Mouse (Mus musculus): Measurements from ENCODE around the gene 9630041A04Rik. TPM values are rescaled to one million over a fixed set of nuclear protein-coding genes. Genes with fewer than 3 reads are reported as not detected.

The 9630041A04Rik gene
- polyA plus RNA-seq, 2 experiments: not detected

- WGBS (ENCODE audit: insufficient replicate concordance): 68% methylated on average over 7 of the region's 7 CpGs
- no peaks in the 10 kb centered on the region for H3K9me3 ChIP-seq (ENCODE audit: control insufficient read depth, low read length)
- H3K4me2 ChIP-seq (ENCODE audit: low read depth): no peak overlapping the region
- no peak overlapping the region for H3K27ac ChIP-seq
- H3K27me3 ChIP-seq (ENCODE audit: control insufficient read depth, insufficient read depth, low read length): no peaks in the 10 kb centered on the region
- peaks cover 11 to 14% of the 10 kb centered on the region in 2 experiments for H3K4me1 ChIP-seq (replicated peaks; ENCODE audit: control insufficient read depth in 2 of 2, insufficient read depth in 2 of 2, low read length in 1 of 2)
- no peak for ATAC-seq (ENCODE audit: insufficient read depth)
- no peak for DNase-seq (ENCODE audit: low read depth in 3 of 3, low spot score in 3 of 3)
- no peak for TF ChIP-seq CTCF (IDR thresholded peaks at IDR 0.05; ENCODE audit: low read depth)
- TF ChIP-seq EP300 (IDR thresholded peaks at IDR 0.05; ENCODE audit: low read depth): no peak
- no peak overlapping the region for H3K9ac ChIP-seq (replicated peaks)
- H3K4me3 ChIP-seq (ENCODE audit: insufficient read depth in 1 of 2, low read depth in 2 of 2, low read length in 2 of 2): no peak overlapping the region
- H3K36me3 ChIP-seq (replicated peaks; ENCODE audit: control insufficient read depth, insufficient read depth, low read depth): no peaks in the 10 kb centered on the region
Measured at GRCm38 (mm10) chr9:101982378-101982777, 120.7 kb downstream of the 9630041A04Rik start.

DNA sequence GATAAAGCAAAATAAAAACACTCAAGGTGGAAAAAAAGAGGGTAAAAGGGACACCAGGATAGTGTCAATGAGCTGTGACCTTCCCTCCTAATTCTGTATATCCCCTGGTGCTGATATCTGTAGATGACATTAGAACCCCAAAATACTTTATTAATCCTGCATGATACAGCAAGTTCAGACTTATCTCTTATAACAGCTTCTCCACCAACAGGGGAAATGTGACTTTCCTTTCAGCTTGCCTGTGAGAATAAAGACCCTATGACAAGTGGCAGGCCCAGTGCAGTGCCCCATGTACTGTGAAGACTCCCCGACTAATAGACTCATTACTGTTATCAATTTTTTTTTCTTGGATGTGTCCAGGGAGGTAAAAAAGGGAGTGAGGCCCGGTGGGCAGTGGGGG, 125.3 kb downstream of the 9630041A04Rik start:
- no peak overlapping the region for H3K4me3 ChIP-seq (ENCODE audit: insufficient read depth in 1 of 2, low read depth in 2 of 2, low read length in 2 of 2)
- no peak overlapping the region for H3K4me2 ChIP-seq (ENCODE audit: low read depth)
- DNase-seq (ENCODE audit: low read depth in 3 of 3, low spot score in 3 of 3): peak in 2 of 3 experiments; percentile 31 to 34
- WGBS (ENCODE audit: insufficient replicate concordance): 33% methylated on average over 2 of the region's 2 CpGs
- no peak overlapping the region; the same call in 1 of the 2 replicates for H3K9ac ChIP-seq (replicated peaks)
- H3K4me1 ChIP-seq (replicated peaks; ENCODE audit: control insufficient read depth in 2 of 2, insufficient read depth in 2 of 2, low read length in 1 of 2): peaks cover 48% of the 10 kb centered on the region in 2 experiments
- no peaks in the 10 kb centered on the region for H3K9me3 ChIP-seq (ENCODE audit: control insufficient read depth, low read length)
- H3K36me3 ChIP-seq (replicated peaks; ENCODE audit: control insufficient read depth, insufficient read depth, low read depth): no peaks in the 10 kb centered on the region
- peak overlapping the region; percentile 10 for H3K27ac ChIP-seq
- TF ChIP-seq EP300 (IDR thresholded peaks at IDR 0.05; ENCODE audit: low read depth): peak; percentile 69
- no peak for TF ChIP-seq CTCF (IDR thresholded peaks at IDR 0.05; ENCODE audit: low read depth)
- ATAC-seq (ENCODE audit: insufficient read depth): peak; percentile 62
- H3K27me3 ChIP-seq (ENCODE audit: control insufficient read depth, insufficient read depth, low read length): no peaks in the 10 kb centered on the region

GRCm38 (mm10) chr9:101990032-101990431, 128.4 kb downstream of the 9630041A04Rik start:
- DNase-seq (ENCODE audit: low read depth in 3 of 3, low spot score in 3 of 3): no peak
- H3K27me3 ChIP-seq (ENCODE audit: control insufficient read depth, insufficient read depth, low read length): no peaks in the 10 kb centered on the region
- H3K36me3 ChIP-seq (replicated peaks; ENCODE audit: control insufficient read depth, insufficient read depth, low read depth): no peaks in the 10 kb centered on the region
- H3K4me1 ChIP-seq (replicated peaks; ENCODE audit: control insufficient read depth in 2 of 2, insufficient read depth in 2 of 2, low read length in 1 of 2): peaks cover 70 to 76% of the 10 kb centered on the region in 2 experiments
- peak overlapping the region; percentile 50 for H3K4me2 ChIP-seq (ENCODE audit: low read depth)
- H3K9me3 ChIP-seq (ENCODE audit: control insufficient read depth, low read length): no peaks in the 10 kb centered on the region
- ATAC-seq (ENCODE audit: insufficient read depth): peak; percentile 32; the same call in 1 of the 2 replicates
- no peak overlapping the region for H3K4me3 ChIP-seq (ENCODE audit: insufficient read depth in 1 of 2, low read depth in 2 of 2, low read length in 2 of 2)
- TF ChIP-seq EP300 (IDR thresholded peaks at IDR 0.05; ENCODE audit: low read depth) (no peak), CTCF (IDR thresholded peaks at IDR 0.05; ENCODE audit: low read depth) (no peak)
- no peak overlapping the region; the same call in 1 of the 2 replicates for H3K27ac ChIP-seq
- H3K9ac ChIP-seq (replicated peaks): peak overlapping the region; percentile 9; the same call in 1 of the 2 replicates
- whole genome bisulfite sequencing (ENCODE audit: insufficient replicate concordance): 62% methylated on average over 6 of the region's 6 CpGs

- Histone ChIP-seq H3K4me1 (replicated peaks; ENCODE audit: control insufficient read depth in 2 of 2, insufficient read depth in 2 of 2, low read length in 1 of 2) (peaks cover 78 to 81% of the 10 kb centered on the region in 2 experiments), H3K9me3 (ENCODE audit: control insufficient read depth, low read length) (no peaks in the 10 kb centered on the region), H3K36me3 (replicated peaks; ENCODE audit: control insufficient read depth, insufficient read depth, low read depth) (no peaks in the 10 kb centered on the region), H3K4me2 (ENCODE audit: low read depth) (no peak overlapping the region; the same call in 1 of the 2 replicates), H3K4me3 (ENCODE audit: insufficient read depth in 1 of 2, low read depth in 2 of 2, low read length in 2 of 2) (no peak overlapping the region), H3K27me3 (ENCODE audit: control insufficient read depth, insufficient read depth, low read length) (no peaks in the 10 kb centered on the region), H3K9ac (replicated peaks) (no peak overlapping the region), H3K27ac (no peak overlapping the region)
- no peak for TF ChIP-seq CTCF (IDR thresholded peaks at IDR 0.05; ENCODE audit: low read depth)
- TF ChIP-seq EP300 (IDR thresholded peaks at IDR 0.05; ENCODE audit: low read depth): no peak
- DNase-seq (ENCODE audit: low read depth in 3 of 3, low spot score in 3 of 3): no peak
- 71% methylated on average over 12 of the region's 12 CpGs for WGBS (ENCODE audit: insufficient replicate concordance)
- no peak for ATAC-seq (ENCODE audit: insufficient read depth)
Measured at GRCm38 (mm10) chr9:101990836-101991235, 129.2 kb downstream of the 9630041A04Rik start.
